Mouse (Mus musculus) small intestine, adult 2 months (tissue): Measurements from ENCODE around the gene Slc17a7. TPM values are rescaled to one million over a fixed set of nuclear protein-coding genes. Genes with fewer than 3 reads are reported as not detected.

ENCODE experiments used
- H3K27ac ChIP-seq: fragments of 200-500 bp; 2 replicates; pipeline ENCODE4 v1.5.1; 2012; ENCODE audit warnings: low read depth, low read length, control low read depth, inconsistent platforms; ENCODE audit not compliant: insufficient read depth
- H3K27me3 ChIP-seq: fragments of 200-500 bp; 2 replicates; pipeline ENCODE4 v1.6.1; 2012; ENCODE audit warnings: mild to moderate bottlenecking, moderate library complexity, low read length, inconsistent platforms; ENCODE audit not compliant: control insufficient read depth, insufficient read depth
- H3K36me3 ChIP-seq: fragments of 200-500 bp; 2 replicates; pipeline ENCODE4 v1.6.1; 2012; ENCODE audit warnings: mild to moderate bottlenecking, low read length, control low read depth, inconsistent platforms; ENCODE audit not compliant: control insufficient read depth, insufficient read depth
- H3K4me1 ChIP-seq: fragments of 200-500 bp; 2 replicates; pipeline ENCODE4 v1.6.1; 2012; ENCODE audit warnings: low read length, inconsistent platforms, mixed read lengths; ENCODE audit not compliant: control insufficient read depth, insufficient read depth, insufficient read length
- H3K4me3 ChIP-seq: fragments of 200-500 bp; 2 replicates; pipeline ENCODE4 v1.5.1; 2012; ENCODE audit warnings: low read depth, mild to moderate bottlenecking, control low read depth, inconsistent platforms, low read length, moderate library complexity
- CTCF ChIP-seq: fragments of 200-500 bp; IDR thresholded peaks from 2 replicates; pipeline ENCODE4 v1.5.1; 2012; ENCODE audit warnings: low read depth, mild to moderate bottlenecking, control low read depth, inconsistent platforms, low read length, moderate library complexity, mixed read lengths; ENCODE audit not compliant: insufficient replicate concordance, insufficient read length; ENCODE audit errors: extremely low read depth
- POLR2A ChIP-seq: fragments of 200-500 bp; IDR thresholded peaks from 2 replicates; pipeline ENCODE4 v1.6.1; 2012; ENCODE audit warnings: low read depth, mild to moderate bottlenecking, control low read depth, inconsistent platforms, low read length, moderate library complexity
- WGBS: fragments of 180-500 bp; shearing (Covaris S2); methylation state at CpG from one replicate; pipeline ENCODE4 v1.1.7; 2018; 5-methylcytosine and 5-hydroxymethylcytosine counted together
- polyA plus RNA-seq: library from polyadenylated mRNA; depleted of rRNA; stranded (reverse); fragments of >200 nt; gene quantifications from 2 replicates; pipeline ENCODE4 v1.2.3, GENCODE M21; 2012; rRNA removed

Gene Slc17a7
- 0.03 and 0.09 TPM in 2 replicates for polyA plus RNA-seq

DNA sequence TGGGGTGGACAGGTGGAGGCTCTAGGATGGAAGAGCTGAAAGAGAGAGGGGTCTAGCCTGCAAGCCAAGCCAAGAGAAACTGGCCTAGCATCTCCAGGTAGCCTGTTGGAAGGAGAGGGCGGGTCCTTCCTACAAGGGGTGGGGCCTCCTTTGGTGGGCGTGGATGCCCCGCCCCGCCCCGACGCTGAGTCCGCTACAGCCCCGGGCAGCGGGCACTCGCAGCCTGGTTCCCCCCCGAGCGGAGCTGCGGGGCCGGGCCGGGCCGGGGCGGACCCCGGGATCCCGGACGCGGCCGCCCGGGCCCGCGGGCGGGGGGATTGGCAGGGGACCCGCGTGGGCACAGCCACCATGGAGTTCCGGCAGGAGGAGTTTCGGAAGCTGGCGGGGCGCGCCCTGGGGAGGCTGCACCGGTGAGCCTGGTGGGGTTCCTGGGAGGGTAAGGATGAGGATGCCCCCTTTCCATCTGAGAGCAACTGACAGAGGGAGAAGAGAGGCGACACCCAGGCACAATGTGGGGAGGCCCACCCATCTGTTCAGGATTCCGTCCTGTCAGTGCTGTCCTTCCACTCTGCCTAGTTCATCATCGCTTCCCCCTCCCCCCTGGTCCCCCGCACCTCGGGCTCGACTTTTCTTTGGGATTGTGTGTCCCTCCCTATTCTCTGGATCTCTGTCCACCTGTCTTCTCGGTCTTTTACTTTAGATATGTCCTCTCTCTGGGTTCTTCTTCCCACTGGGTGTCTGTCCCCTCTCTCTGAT is at the start of gene Slc17a7:
Gene Slc17a7, plus strand, starts transcription at position 215 of the 756 bp plus-strand sequence.
- peaks cover 50% of the 10 kb centered on the region for H3K27me3 ChIP-seq
- H3K36me3 ChIP-seq, result 0 out of 2 replicates have a peak, but pooled peaks cover 1% of the 10 kb centered on the region
- H3K27ac ChIP-seq, result no peak within 1 kb of the TSS
- H3K4me1 ChIP-seq, result peaks cover 3% of the 10 kb centered on the region; the same call in 1 of the 2 replicates
- 3% methylated on average over 40 of the region's 41 CpGs for WGBS
- TF ChIP-seq CTCF (no peak), POLR2A (no peak)
- H3K4me3 ChIP-seq, result peak within 1 kb of the TSS; percentile 38

DNA sequence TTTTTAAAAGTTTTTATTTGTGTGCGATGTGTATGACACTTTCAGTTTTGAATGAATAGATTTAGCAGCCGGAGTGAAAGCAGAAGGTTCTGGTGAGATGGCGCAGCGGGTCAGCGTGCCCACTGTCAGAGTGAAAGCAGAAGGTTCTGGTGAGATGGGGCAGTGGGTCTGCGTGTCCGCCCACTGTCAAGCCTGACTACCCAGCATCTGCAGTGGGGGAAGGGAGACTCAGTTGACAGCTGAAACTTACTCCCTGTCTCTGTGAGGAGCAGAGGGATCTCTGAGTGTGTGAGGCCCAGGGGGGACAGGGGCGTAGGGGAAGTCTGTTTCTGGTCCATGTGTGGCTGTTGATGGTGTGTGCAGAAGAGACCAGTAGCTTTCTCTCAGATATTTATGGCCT is 46.2 kb upstream of the Slc17a7 start:
- Histone ChIP-seq H3K4me1 (peaks cover 16% of the 10 kb centered on the region; the same call in 1 of the 2 replicates), H3K36me3 (peaks cover 20% of the 10 kb centered on the region), H3K4me3 (no peak overlapping the region), H3K27ac (no peak overlapping the region), H3K27me3 (no peaks in the 10 kb centered on the region)
- TF ChIP-seq CTCF (no peak), POLR2A (no peak)
- 85% methylated on average over 8 of the region's 8 CpGs for WGBS

DNA sequence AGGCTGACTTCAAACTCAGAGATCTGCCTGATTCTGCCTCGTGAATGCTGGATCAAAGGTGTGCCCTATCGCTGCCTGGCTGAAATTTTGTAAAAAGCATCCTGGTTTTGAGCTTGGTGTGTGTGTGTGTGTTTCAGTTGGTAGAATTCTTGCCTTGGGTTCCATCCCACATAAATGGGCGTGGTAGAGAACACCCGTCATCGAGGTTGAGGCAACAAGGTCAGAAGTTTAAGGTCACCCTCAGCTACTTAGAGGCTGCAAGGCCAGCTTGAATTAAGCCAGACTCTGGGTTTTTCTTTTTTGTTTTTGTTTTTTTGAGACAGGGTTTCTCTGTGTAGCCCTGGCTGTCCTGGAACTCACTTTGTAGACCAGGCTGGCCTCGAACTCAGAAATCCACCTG is 45.4 kb upstream of the Slc17a7 start:
- Histone ChIP-seq H3K27ac (no peak overlapping the region), H3K36me3 (peaks cover 26% of the 10 kb centered on the region), H3K4me1 (peaks cover 20% of the 10 kb centered on the region; the same call in 1 of the 2 replicates), H3K27me3 (no peaks in the 10 kb centered on the region), H3K4me3 (no peak overlapping the region)
- 69% methylated on average over 6 of the region's 6 CpGs for WGBS
- no peak for TF ChIP-seq CTCF
- TF ChIP-seq POLR2A, result no peak

DNA sequence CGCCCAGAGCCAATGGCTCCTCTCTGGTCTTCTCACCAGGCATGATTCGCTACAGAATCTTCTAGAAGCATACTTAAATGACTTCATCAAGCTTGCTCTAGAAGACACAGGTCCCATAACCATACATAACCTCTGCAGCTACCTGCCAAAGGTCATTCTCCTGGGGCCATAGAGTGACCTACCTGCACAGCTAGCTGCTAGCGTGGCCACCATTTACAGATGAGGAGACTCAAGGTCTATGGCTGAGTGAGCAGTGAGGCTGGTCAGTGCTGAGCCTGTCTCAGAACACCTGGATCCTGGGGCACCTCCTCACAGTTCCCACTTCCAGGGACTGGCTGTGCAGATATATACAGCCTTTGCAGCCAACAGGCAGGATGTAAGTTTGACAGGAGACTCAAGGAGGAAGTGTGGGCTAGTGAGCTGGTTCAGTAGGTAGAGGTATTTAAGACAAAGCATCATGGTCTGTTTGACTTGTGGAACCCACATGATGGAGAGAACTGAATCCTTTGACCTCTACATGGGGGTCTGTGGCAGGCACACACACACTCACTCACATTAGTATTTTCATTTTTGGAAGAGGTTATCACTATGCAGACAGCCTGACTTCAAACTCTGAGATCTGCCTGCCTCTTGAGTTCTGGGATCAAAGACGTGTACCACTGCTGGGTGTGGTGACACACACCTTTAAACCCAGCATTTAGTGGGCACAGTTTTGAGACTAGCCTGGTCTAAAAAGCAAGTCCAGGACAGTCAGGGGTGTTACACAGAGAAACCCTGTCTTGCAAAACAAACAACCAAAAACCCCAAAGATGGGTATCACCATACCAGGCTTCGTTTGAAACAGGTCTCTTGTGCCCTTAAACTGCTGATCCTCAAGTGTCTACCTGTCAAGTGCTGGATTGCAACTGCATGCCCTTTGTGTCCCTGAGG is 43.7 kb upstream of the Slc17a7 start:
- 65% methylated on average over 5 of the region's 5 CpGs for WGBS
- TF ChIP-seq CTCF, result no peak
- no peak for TF ChIP-seq POLR2A
- Histone ChIP-seq H3K27me3 (no peaks in the 10 kb centered on the region), H3K36me3 (peaks cover 27% of the 10 kb centered on the region), H3K4me3 (no peak overlapping the region), H3K27ac (peak overlapping the region; percentile 17; the same call in 1 of the 2 replicates), H3K4me1 (peaks cover 22% of the 10 kb centered on the region; the same call in 1 of the 2 replicates)

DNA sequence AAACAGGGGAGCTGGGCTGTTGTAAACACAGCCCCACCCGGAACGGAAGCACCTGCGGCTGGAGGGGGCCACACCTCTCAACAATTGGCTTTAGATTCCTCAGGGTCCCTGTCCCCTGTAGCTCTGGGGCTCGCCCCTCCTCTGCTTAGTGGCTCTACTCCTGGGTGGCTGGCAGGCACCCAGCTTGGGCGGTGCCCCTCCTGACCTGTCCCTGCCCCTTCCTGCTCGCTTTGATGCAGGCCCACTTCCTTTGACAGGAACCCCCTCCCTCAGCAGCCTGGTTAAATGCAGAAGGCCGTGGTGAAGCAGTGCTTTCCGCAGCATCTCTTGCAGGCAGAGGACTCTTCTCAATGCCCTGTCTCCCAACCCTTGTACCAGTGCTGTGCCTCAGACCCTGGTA is 42.3 kb upstream of the Slc17a7 start:
- Histone ChIP-seq H3K36me3 (peaks cover 40% of the 10 kb centered on the region), H3K4me3 (peak overlapping the region; percentile 30), H3K4me1 (peaks cover 22% of the 10 kb centered on the region; the same call in 1 of the 2 replicates), H3K27me3 (no peaks in the 10 kb centered on the region), H3K27ac (peak overlapping the region; percentile 17)
- 28% methylated on average over 8 of the region's 8 CpGs for WGBS
- TF ChIP-seq CTCF, result no peak
- no peak for TF ChIP-seq POLR2A

DNA sequence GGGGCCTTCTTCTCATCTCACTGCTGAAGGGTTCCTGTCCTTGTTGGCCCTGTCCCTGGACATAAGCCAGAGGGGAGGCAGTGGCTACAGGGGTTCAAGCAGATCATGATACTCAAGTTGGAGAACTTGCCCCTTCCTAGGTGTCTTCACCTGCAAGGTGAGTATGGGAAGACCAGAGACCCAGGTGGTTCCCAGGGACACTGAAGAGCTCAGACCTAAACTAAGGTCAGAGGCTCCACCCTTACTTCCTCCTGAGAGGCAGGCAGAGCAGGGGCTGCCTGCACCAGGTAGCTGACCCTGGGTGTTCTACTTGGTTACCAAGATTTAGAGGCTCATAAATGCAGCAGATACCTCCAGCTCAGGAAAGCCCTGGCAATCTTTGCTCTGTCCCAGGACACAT is 41.8 kb upstream of the Slc17a7 start:
- Histone ChIP-seq H3K36me3 (peaks cover 46% of the 10 kb centered on the region), H3K27me3 (no peaks in the 10 kb centered on the region), H3K27ac (peak overlapping the region; percentile 17), H3K4me3 (peak overlapping the region; percentile 30), H3K4me1 (peaks cover 22% of the 10 kb centered on the region; the same call in 1 of the 2 replicates)
- TF ChIP-seq POLR2A (0 out of 2 replicates have a peak, but pooled peaks have one; percentile 25), CTCF (no peak)
